In genomic region chr6:117907979-117908355, GRCm38 (mm10) we compare ENCODE assay signal across 8 mouse cellular contexts. TPM values are rescaled to one million over a fixed set of nuclear protein-coding genes. Genes with fewer than 3 reads are reported as not detected.
DNase-seq lines count a peak whose midpoint lies in the region; ATAC-seq and TF ChIP-seq lines count a peak whose summit lies in the region.

No protein-coding gene starts in this region.

- peak; percentile 21 to 30 for DNase-seq in cerebellum, postnatal 10 days
- no peak for DNase-seq in cerebellum, adult 18-20 months
- no peak for DNase-seq in spleen, adult 2 months (ENCODE audit: low read depth in 1 of 2, low spot score in 2 of 2)
- DNase-seq in spleen, postnatal 10 days (ENCODE audit: low spot score in 2 of 2) = no peak
- DNase-seq in liver = peak; percentile 36
- DNase-seq in gastrocnemius, postnatal 4 days (ENCODE audit: low spot score in 2 of 2) = no peak

- peak overlapping the region; percentile 62 for H3K4me2 ChIP-seq in stomach, embryonic 14.5 days (replicated peaks; ENCODE audit: low read depth, low read length)

- TF ChIP-seq POLR2A in spleen, adult 2 months (IDR thresholded peaks at IDR 0.05; ENCODE audit: low read depth, low read length) = no peak

- H3K27me3 ChIP-seq in spleen, adult 2 months (ENCODE audit: control insufficient read depth, insufficient read depth, low read length) = no peaks in the 10 kb centered on the region
- H3K27me3 ChIP-seq in stomach, embryonic 14.5 days (ENCODE audit: control insufficient read depth, insufficient read depth, low read length) = no peaks in the 10 kb centered on the region

- under 1% methylated on average over 26 of the region's 26 CpGs for WGBS in spleen, adult 2 months
- WGBS in stomach, embryonic 14.5 days = under 1% methylated on average over 26 of the region's 26 CpGs

- ATAC-seq in stomach, embryonic 14.5 days (ENCODE audit: insufficient number of reproducible peaks, insufficient read depth, low FRiP score, low read depth) = no peak
- no peak for ATAC-seq in granulocyte monocyte progenitor cell, adult 5-6 weeks (replicated peaks; ENCODE audit: poor library complexity, severe bottlenecking)

- peak overlapping the region; percentile 99 for H3K9ac ChIP-seq in stomach, embryonic 14.5 days (replicated peaks; ENCODE audit: low read depth, low read length)

- H3K27ac ChIP-seq in spleen, adult 2 months (ENCODE audit: insufficient read depth, low read length) = peak overlapping the region; percentile 99
- peak overlapping the region; percentile 99 for H3K27ac ChIP-seq in stomach, embryonic 14.5 days (ENCODE audit: low read length)

- H3K4me1 ChIP-seq in spleen, adult 2 months (ENCODE audit: control insufficient read depth, insufficient read depth, insufficient read length) = peaks cover 5% of the 10 kb centered on the region
- H3K4me1 ChIP-seq in stomach, embryonic 14.5 days (ENCODE audit: control insufficient read depth, insufficient read depth, low read length) = peaks cover 24% of the 10 kb centered on the region

- H3K36me3 ChIP-seq in spleen, adult 2 months (ENCODE audit: control insufficient read depth, insufficient read depth, low read length) = no peaks in the 10 kb centered on the region
- no peaks in the 10 kb centered on the region for H3K36me3 ChIP-seq in stomach, embryonic 14.5 days (ENCODE audit: control insufficient read depth, insufficient read depth, low read length)

- H3K9me3 ChIP-seq in stomach, embryonic 14.5 days (ENCODE audit: control insufficient read depth, low read depth, low read length) = no peaks in the 10 kb centered on the region

- TF ChIP-seq CTCF in spleen, adult 2 months (IDR thresholded peaks at IDR 0.05; ENCODE audit: extremely low read depth, insufficient read depth, insufficient read length, insufficient replicate concordance) = no peak

- peak overlapping the region; percentile 82 for H3K4me3 ChIP-seq in spleen, adult 2 months (ENCODE audit: extremely low read depth, insufficient read depth, insufficient read length)
- H3K4me3 ChIP-seq in stomach, embryonic 14.5 days (ENCODE audit: low read depth, low read length) = peak overlapping the region; percentile 100

RNA-seq across cellular contexts. Expression of gene Hnrnpf, which starts 7.8 kb away (rescaled TPM):
- 141 and 143 TPM in 2 replicates for polyA plus RNA-seq in spleen, adult 2 months (2012; rRNA removed)
- polyA plus RNA-seq in stomach, embryonic 14.5 days (2014; fragmentation: Nextera tagmentation; extraction: Ambion mirVana) = 685 and 701 TPM in 2 replicates
- 100 to 1,000 TPM; 299 to 333 TPM for total RNA-seq in gastrocnemius, postnatal 4 days (2021)
- 691 and 695 TPM in 2 replicates for total RNA-seq in granulocyte monocyte progenitor cell, adult 5-6 weeks (2014; fragmentation: Nextera tagmentation)
- total RNA-seq in granulocyte monocyte progenitor cell, adult 5-6 weeks (2017) = 1,315 and 1,367 TPM in 2 replicates

RNA-seq across cellular contexts. Expression of gene Fxyd4, which starts 29.5 kb away (rescaled TPM):
- polyA plus RNA-seq in spleen, adult 2 months (2012; rRNA removed) = not detected in 2 replicates
- polyA plus RNA-seq in stomach, embryonic 14.5 days (2014; fragmentation: Nextera tagmentation; extraction: Ambion mirVana) = 4.4 and 5.0 TPM in 2 replicates
- not detected for total RNA-seq in gastrocnemius, postnatal 4 days (2021)
- total RNA-seq in granulocyte monocyte progenitor cell, adult 5-6 weeks (2014; fragmentation: Nextera tagmentation) = not detected in 2 replicates
- total RNA-seq in granulocyte monocyte progenitor cell, adult 5-6 weeks (2017) = not detected in 2 replicates

RNA-seq across cellular contexts. Expression of gene Zfp239, which starts 46.1 kb away (rescaled TPM):
- polyA plus RNA-seq in spleen, adult 2 months (2012; rRNA removed) = 1.4 and 1.9 TPM in 2 replicates
- 7.1 and 7.6 TPM in 2 replicates for polyA plus RNA-seq in stomach, embryonic 14.5 days (2014; fragmentation: Nextera tagmentation; extraction: Ambion mirVana)
- total RNA-seq in gastrocnemius, postnatal 4 days (2021) = 1 to 10 TPM in 1 of 2 experiments, under 1 TPM in 1; 0.80 to 1.2 TPM
- total RNA-seq in granulocyte monocyte progenitor cell, adult 5-6 weeks (2014; fragmentation: Nextera tagmentation) = 5.5 and 9.7 TPM in 2 replicates
- 5.6 and 11.0 TPM in 2 replicates for total RNA-seq in granulocyte monocyte progenitor cell, adult 5-6 weeks (2017)

Comparison
In these comparisons a context has a peak if more than half of its experiments do, and no peak if none do; other contexts are left out.
1. DNase-seq: peak in cerebellum, postnatal 10 days (2 of 2) and liver (single experiment); none in cerebellum, adult 18-20 months (0 of 2), spleen, adult 2 months (0 of 2), spleen, postnatal 10 days (0 of 2) and gastrocnemius, postnatal 4 days (0 of 2).